Mouse (Mus musculus) neural tube, embryonic 14.5 days (tissue): ENCODE data around the gene Bbs1. TPM values are rescaled to one million over a fixed set of nuclear protein-coding genes. Genes with fewer than 3 reads are reported as not detected.

Experiments used
- ATAC-seq: fragments of 200-750 bp; cut with Nextera tagmentation; 2 replicates; pipeline ENCODE4 v1.8.0; 2017; ENCODE audit warnings: low read depth, mild to moderate bottlenecking, moderate TSS enrichment, moderate library complexity
- H3K27ac ChIP-seq: fragments of 300-500 bp; sonication (generic); 2 replicates; pipeline ENCODE4 v1.5.1; 2014; ENCODE audit warnings: low read depth, mild to moderate bottlenecking, control low read depth, low read length, moderate library complexity, mixed read lengths
- H3K27me3 ChIP-seq: fragments of 300-500 bp; sonication (generic); 2 replicates; pipeline ENCODE4 v1.6.1; 2014; ENCODE audit warnings: low read length; ENCODE audit not compliant: control insufficient read depth, insufficient read depth
- H3K36me3 ChIP-seq: fragments of 300-500 bp; sonication (generic); 2 replicates; pipeline ENCODE4 v1.6.1; 2014; ENCODE audit warnings: low read length, mixed read lengths; ENCODE audit not compliant: control insufficient read depth, insufficient read depth
- H3K4me1 ChIP-seq: fragments of 300-500 bp; sonication (generic); 2 replicates; pipeline ENCODE4 v1.6.1; 2014; ENCODE audit warnings: low read length; ENCODE audit not compliant: control insufficient read depth, insufficient read depth
- H3K4me2 ChIP-seq: fragments of 300-500 bp; sonication (generic); 2 replicates; pipeline ENCODE4 v1.6.1; 2014; ENCODE audit warnings: mild to moderate bottlenecking, low read depth, low read length, control low read depth
- H3K4me3 ChIP-seq: fragments of 300-500 bp; sonication (generic); 2 replicates; pipeline ENCODE4 v1.5.1; 2014; ENCODE audit warnings: low read depth, low read length, control low read depth, mixed read lengths
- H3K9ac ChIP-seq: fragments of 300-500 bp; sonication (generic); replicated peaks from 2 replicates; pipeline ENCODE4 v1.6.1; 2014; ENCODE audit warnings: low read depth, mild to moderate bottlenecking, control low read depth, low read length, mixed read lengths
- H3K9me3 ChIP-seq: fragments of 300-500 bp; sonication (generic); 2 replicates; pipeline ENCODE4 v1.6.1; 2016; ENCODE audit warnings: low read length; ENCODE audit not compliant: control insufficient read depth
- WGBS: fragments of 180-500 bp; shearing (Covaris S2); extraction: QIAGEN DNeasy Blood & Tissue Kit; methylation state at CpG from one replicate; pipeline ENCODE4 v1.1.7; 2014; 5-methylcytosine and 5-hydroxymethylcytosine counted together
- polyA plus RNA-seq: library from polyadenylated mRNA; unstranded; fragments of >200 nt; fragmentation: Nextera tagmentation; extraction: Ambion mirVana; gene quantifications from 2 replicates; pipeline ENCODE4 v1.2.1, GENCODE M21; 2014

The Bbs1 gene
- polyA plus RNA-seq, 1 experiment from 2014 or later = 10.8 TPM

- Histone ChIP-seq H3K4me2 (no peak overlapping the region), H3K4me1 (no peaks in the 10 kb centered on the region), H3K27ac (no peak overlapping the region), H3K27me3 (no peaks in the 10 kb centered on the region), H3K9me3 (no peaks in the 10 kb centered on the region), H3K9ac (no peak overlapping the region), H3K36me3 (peaks cover 15% of the 10 kb centered on the region), H3K4me3 (no peak overlapping the region)
- 55% methylated on average over 21 of the region's 21 CpGs for WGBS
- ATAC-seq = no peak
These were observed 9.5 kb downstream of the Bbs1 start for GRCm38 (mm10) chr19:4896780-4897520.

GRCm38 (mm10) chr19:4891798-4892197, 14.6 kb downstream of the Bbs1 start:
- Histone ChIP-seq H3K27me3 (no peaks in the 10 kb centered on the region), H3K9ac (no peak overlapping the region), H3K36me3 (peaks cover 35% of the 10 kb centered on the region), H3K4me1 (no peaks in the 10 kb centered on the region), H3K4me3 (no peak overlapping the region), H3K27ac (no peak overlapping the region), H3K9me3 (no peaks in the 10 kb centered on the region), H3K4me2 (no peak overlapping the region)
- no peak for ATAC-seq
- 92% methylated on average over 3 of the region's 3 CpGs for WGBS

GRCm38 (mm10) chr19:4889791-4890190, 16.6 kb downstream of the Bbs1 start:
- Histone ChIP-seq H3K27me3 (no peaks in the 10 kb centered on the region), H3K4me3 (no peak overlapping the region), H3K9ac (no peak overlapping the region), H3K4me2 (no peak overlapping the region), H3K27ac (no peak overlapping the region), H3K4me1 (no peaks in the 10 kb centered on the region), H3K9me3 (no peaks in the 10 kb centered on the region), H3K36me3 (peaks cover 35% of the 10 kb centered on the region)
- WGBS = 87% methylated on average over 10 of the region's 10 CpGs
- no peak for ATAC-seq

DNA sequence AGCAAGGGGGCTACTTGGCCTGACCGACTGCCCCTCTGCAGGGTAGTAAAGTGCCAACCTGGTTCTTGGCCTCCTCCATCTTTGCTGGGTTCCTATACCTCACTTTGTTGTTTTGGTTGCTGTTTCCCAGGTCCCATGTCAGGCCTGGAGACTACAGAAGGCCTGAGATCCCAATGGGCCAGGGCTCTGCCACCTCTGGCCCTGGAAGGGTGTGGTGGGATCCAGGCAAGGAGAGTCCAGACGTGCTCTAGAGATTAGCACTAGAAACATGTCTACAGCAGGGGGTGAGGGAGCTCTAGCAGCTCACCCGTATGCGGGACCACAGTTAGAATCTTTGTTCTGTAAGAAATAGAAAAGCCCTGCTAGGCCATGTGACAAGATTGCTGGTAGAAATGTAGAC, 22.5 kb downstream of the Bbs1 start:
- no peak for ATAC-seq
- no peaks in the 10 kb centered on the region for H3K27me3 ChIP-seq
- WGBS = 97% methylated on average over 4 of the region's 4 CpGs
- peaks cover 3% of the 10 kb centered on the region; the same call in 1 of the 2 replicates for H3K36me3 ChIP-seq
- no peak overlapping the region for H3K4me2 ChIP-seq
- H3K9ac ChIP-seq = no peak overlapping the region
- H3K9me3 ChIP-seq = no peaks in the 10 kb centered on the region
- no peak overlapping the region for H3K4me3 ChIP-seq
- peaks cover 6% of the 10 kb centered on the region; the same call in 1 of the 2 replicates for H3K4me1 ChIP-seq
- H3K27ac ChIP-seq = no peak overlapping the region

- 74% methylated on average over 10 of the region's 10 CpGs for WGBS
- peak overlapping the region; percentile 54 for H3K4me3 ChIP-seq
- ATAC-seq = no peak
- H3K36me3 ChIP-seq = no peaks in the 10 kb centered on the region
- no peaks in the 10 kb centered on the region for H3K27me3 ChIP-seq
- H3K4me2 ChIP-seq = peak overlapping the region; percentile 86
- peak overlapping the region; percentile 67 for H3K9ac ChIP-seq
- H3K27ac ChIP-seq = no peak overlapping the region; the same call in 1 of the 2 replicates
- H3K4me1 ChIP-seq = peaks cover 11% of the 10 kb centered on the region; the same call in 1 of the 2 replicates
- H3K9me3 ChIP-seq = no peaks in the 10 kb centered on the region
These were observed 27.1 kb downstream of the Bbs1 start for GRCm38 (mm10) chr19:4879324-4879703.

DNA sequence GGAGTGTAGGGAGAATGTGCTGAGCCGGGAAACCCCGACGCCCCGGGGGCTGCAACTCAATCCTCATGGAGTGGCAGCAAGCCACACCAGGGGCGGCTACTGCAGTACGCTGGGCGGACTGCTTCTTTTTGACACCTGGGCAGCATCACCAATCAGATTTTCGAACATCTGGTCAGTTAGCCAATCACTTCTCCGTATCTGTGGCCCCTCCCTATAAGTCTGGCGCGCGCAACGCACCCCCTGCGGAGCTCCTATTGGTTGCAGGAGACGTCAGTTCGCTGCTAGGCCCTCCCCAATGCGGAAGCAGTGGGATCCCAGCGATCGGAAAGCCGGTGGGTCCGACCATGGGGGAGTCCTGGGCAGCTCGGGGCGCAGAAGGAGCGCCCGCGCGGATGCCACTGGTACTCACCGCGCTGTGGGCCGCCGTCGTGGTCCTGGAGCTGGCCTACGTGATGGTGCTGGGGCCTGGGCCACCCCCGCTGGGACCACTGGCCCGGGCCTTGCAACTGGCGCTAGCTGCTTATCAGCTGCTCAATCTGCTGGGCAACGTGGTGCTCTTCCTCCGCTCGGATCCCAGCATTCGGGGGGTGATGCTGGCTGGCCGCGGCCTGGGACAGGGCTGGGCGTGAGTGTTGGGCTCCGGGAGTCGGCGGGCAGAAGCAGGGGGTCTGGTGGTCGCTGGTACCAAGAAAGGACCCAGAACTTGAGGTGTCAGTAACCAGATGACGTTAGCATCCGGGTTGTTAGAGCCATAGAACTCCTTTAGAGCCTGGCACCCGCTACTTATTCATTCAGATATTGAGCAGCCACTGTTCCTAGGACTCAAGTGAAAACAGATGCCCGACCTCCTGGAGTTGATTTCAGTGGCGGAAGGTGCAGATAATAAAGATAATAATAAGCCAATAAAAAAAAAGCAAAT, 27.8 kb downstream of the Bbs1 start, which contains the start of gene Zdhhc24:
Gene Zdhhc24, plus strand, starts transcription at position 264 of the 919 bp plus-strand sequence.
- no peaks in the 10 kb centered on the region for H3K9me3 ChIP-seq
- no peaks in the 10 kb centered on the region for H3K36me3 ChIP-seq
- 2% methylated on average over 52 of the region's 52 CpGs for WGBS
- peak within 1 kb of the TSS; percentile 54 for H3K4me3 ChIP-seq
- H3K4me1 ChIP-seq = peaks cover 11% of the 10 kb centered on the region; the same call in 1 of the 2 replicates
- H3K9ac ChIP-seq = peak within 1 kb of the TSS; percentile 67
- H3K27ac ChIP-seq = peak within 1 kb of the TSS; percentile 49
- peak within 1 kb of the TSS; percentile 86 for H3K4me2 ChIP-seq
- peak; percentile 98 for ATAC-seq
- H3K27me3 ChIP-seq = no peaks in the 10 kb centered on the region

- Histone ChIP-seq H3K4me2 (peak within 1 kb of the TSS; percentile 86), H3K9ac (peak within 1 kb of the TSS; percentile 67), H3K9me3 (no peaks in the 10 kb centered on the region), H3K36me3 (no peaks in the 10 kb centered on the region), H3K27ac (peak within 1 kb of the TSS; percentile 49), H3K4me1 (peaks cover 11% of the 10 kb centered on the region; the same call in 1 of the 2 replicates), H3K4me3 (peak within 1 kb of the TSS; percentile 54), H3K27me3 (no peaks in the 10 kb centered on the region)
- 3% methylated on average over 17 of the region's 17 CpGs for WGBS
- ATAC-seq = no peak
These were observed 28.6 kb downstream of the Bbs1 start, which contains the start of gene Actn3 for GRCm38 (mm10) chr19:4877785-4878184. Gene Actn3, minus strand, starts transcription at chr19:4877909.

DNA sequence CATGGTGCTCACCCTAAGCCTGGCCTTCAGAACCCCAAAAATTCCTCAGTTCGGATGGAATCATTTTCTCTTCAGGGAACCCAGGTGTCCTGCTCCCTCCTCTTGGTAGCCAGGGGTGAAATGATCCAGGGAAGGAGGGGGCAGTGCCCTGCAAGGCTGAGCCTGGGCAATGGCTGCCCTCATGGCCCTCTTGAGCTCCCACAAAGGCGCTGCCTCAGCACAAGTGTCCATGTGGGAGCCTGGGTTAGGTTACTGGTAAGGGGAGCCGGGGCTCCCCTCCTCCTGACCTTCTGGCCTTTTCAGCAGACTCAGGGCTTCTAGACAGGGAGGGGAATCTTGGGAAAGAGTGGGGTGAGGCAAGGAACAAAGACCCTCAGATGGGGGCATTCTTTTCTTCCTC, 29.7 kb downstream of the Bbs1 start:
- Histone ChIP-seq H3K4me1 (peaks cover 11% of the 10 kb centered on the region; the same call in 1 of the 2 replicates), H3K4me3 (no peak overlapping the region), H3K36me3 (no peaks in the 10 kb centered on the region), H3K27ac (no peak overlapping the region), H3K4me2 (no peak overlapping the region), H3K9ac (no peak overlapping the region), H3K27me3 (no peaks in the 10 kb centered on the region), H3K9me3 (no peaks in the 10 kb centered on the region)
- 75% methylated on average over 3 of the region's 3 CpGs for WGBS
- ATAC-seq = no peak
